Mouse (Mus musculus): ENCODE data around the gene Rapgef1.

Gene Rapgef1

GRCm38 (mm10) chr2:29619484-29620300 is at the start of gene Rapgef1:
TSS of gene Rapgef1 (plus strand) at chr2:29619720.
- DNase-seq (ENCODE audit: low spot score in 2 of 2): peak; percentile 82 to 95

DNA sequence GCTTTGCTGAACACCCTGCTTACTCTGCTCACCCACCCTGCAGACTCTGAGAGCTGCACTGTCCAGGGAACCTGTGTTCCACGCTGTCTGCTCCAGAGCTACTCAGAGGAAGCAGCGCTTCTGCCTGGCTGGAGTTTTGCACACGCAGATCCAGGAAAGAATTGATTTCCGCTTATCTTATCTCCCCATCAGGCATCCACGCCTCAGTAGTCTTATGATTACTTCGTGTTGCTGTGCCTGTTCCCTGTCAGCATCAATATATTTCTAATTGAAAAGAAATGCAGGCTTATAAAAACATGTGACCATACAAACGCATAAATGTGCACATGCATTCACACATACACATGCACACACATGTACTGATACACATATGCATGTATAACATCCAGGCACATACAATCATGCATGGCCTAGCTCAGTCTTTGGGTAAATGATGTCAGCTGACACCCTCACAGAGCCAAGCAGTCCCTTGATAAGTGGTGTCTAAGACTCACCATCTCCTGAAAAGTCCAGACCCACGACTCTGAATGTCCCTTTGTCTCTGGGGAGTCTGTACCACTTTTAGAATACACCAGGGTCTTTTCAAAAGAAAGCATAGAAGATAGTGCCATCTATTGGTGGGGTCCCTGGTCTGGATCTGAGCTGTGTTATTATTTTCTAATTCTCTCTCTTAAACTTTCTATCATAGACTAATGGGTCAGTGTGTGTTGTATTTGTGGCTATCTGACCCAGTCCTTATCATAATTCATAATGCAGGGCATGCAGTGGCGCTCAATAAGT is 47.4 kb upstream of the Rapgef1 start:
- DNase-seq (ENCODE audit: low spot score in 2 of 2): no peak

DNA sequence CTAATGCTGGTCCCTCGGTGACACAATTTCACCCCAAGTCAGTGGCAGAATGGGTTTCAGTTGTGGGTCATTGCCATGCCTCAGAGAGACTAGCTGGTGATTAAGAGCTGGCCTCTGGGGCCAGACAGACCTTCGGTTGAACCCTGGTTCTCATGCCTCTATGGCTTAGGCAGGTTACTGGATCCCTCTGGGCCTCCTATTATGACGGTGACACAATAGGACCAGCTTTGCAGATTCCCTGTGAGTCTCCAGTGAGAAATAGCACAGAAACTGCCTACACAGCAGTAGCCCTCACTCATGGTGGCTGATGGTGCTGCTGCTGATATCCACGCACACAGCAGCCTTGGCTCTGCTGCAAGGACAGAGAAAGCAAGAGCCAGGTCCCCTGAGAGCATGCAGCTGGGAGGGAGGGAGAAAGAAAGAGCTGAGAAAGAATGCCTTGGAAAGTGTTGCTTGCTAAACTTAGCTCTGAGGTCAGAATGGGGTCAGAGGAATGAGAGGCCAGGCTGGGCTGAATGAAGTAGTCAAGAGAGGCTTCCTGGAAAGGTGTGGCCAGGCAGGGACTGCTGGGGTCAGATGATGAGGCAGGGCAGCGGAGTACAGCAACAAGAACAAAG is 46.6 kb upstream of the Rapgef1 start:
- DNase-seq (ENCODE audit: low spot score in 2 of 2): no peak

GRCm38 (mm10) chr2:29573591-29573990 is 45.9 kb upstream of the Rapgef1 start:
- DNase-seq (ENCODE audit: low spot score in 2 of 2): peak; percentile 11 to 64

DNA sequence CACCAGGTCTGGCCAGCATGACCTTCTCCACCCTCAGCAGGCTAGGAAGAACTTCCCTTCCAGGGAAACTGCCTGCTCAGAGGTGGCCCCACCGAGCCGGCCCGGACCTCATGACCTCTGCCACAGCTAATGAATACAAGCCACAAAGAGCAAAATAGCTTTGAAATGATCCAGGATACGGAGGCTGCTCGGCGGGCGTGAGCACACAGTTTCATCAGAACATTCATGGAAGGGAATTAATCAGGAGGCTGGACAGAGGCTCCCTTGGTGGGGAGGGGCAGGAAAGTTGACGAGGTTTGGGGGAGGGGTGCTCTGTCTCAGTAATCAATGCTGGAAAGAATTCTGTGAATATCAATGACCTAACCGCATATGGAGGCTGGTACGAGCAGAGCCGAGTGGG is 45.3 kb upstream of the Rapgef1 start:
- no peak for DNase-seq (ENCODE audit: low spot score in 2 of 2)

GRCm38 (mm10) chr2:29582415-29582814 is 37.1 kb upstream of the Rapgef1 start:
- DNase-seq (ENCODE audit: low spot score in 2 of 2): peak; percentile 73 to 90

DNA sequence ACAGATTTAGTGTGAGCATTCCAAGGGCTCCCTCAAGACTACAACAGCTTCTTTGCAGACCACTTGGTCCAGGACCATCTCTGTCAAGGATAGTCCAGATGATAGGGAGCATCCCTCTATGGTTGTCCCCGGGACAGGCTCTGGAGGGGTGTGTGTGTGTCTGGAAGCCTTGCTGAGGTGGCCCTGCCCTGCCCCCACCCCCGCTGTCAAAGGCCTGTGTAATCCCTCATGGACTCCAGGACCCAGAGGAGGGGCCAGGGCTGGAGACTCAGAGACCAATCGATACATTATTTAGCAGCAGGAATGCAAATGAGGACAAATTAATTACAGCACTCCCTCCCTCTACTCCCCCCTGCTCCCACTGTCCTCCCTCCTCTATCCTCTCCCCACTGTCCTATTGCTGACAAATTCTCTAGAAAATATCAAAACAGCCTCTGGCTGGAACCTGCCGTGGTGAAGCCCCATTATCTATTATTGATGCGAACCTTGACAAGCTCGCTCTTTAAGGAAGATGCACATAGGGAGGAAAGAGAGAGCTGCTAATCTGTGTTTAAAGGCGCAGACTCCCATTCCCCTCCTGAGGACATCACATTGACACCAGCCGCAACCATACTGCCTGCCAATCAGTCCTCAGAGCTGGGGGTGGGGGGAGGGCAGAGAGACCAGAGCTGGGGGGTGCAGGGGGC is 33.4 kb upstream of the Rapgef1 start:
- no peak for DNase-seq (ENCODE audit: low spot score in 2 of 2)

DNA sequence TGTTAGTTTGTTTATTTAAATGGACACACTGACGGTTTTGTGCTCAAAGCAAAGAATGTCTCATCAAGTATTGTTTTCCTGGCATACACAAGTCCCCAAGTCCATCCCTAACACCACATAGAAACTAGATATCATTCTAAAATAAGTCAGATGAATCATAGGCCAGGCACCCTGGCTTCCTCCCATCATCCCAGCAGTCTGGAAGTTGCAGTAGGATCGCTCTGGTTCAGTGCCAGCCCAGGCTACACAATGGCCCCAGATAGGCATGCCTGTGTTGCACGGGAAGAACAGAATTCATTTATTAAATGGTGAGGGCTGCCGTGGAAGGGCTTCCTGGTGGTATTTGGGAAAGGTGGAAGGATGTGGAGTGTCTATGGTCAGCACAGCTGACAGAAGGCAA is 31.5 kb upstream of the Rapgef1 start:
- no peak for DNase-seq (ENCODE audit: low spot score in 2 of 2)

- DNase-seq (ENCODE audit: low spot score in 2 of 2): no peak
Measured at GRCm38 (mm10) chr2:29589266-29589665, 30.3 kb upstream of the Rapgef1 start.

- DNase-seq (ENCODE audit: low spot score in 2 of 2): no peak
Measured at GRCm38 (mm10) chr2:29591626-29592025, 27.9 kb upstream of the Rapgef1 start.

DNA sequence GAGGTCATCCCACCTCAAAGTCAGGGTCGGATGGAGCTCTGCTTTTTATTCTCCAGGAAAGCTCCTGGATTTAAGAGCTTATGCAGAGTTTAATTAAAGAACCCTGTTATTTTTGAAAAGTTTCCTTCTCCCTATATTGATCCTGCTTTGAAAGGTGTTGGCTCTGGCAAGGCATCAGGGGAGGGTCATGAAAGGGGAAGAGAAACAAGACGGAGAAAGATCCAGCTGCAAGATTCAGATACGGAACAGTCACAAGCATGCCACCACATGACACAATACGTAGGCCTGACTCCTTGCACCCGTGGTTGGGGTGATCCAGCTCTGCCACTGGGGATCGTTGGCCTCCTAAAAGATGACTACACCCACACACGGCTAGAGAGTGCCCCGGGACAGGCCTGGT is 27.0 kb upstream of the Rapgef1 start:
- DNase-seq (ENCODE audit: low spot score in 2 of 2): no peak

DNA sequence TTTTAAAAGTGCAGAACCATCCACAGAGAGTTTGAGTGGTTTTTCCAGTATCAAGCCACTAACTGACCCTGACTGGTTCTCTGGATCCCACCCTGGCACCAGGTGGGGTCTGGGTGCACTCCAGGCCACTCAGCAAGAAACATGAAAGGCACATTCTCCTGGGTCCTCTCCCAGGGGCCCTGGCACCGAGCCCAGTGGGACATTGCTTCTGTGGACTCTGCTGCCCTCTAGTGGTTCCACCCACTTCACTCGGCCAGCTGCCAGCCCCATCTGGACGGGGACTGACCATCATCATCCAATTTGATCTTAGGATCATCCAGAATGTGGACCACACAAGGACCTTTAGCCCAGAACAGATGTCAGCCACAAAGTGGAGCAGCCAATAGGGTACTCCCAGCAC is 15.6 kb upstream of the Rapgef1 start:
- peak in 1 of 2 experiments; percentile 65 for DNase-seq (ENCODE audit: low spot score in 2 of 2)

- DNase-seq (ENCODE audit: low spot score in 2 of 2): no peak
Measured at GRCm38 (mm10) chr2:29605591-29605990, 13.9 kb upstream of the Rapgef1 start.

GRCm38 (mm10) chr2:29606460-29606859 is 13.1 kb upstream of the Rapgef1 start:
- DNase-seq (ENCODE audit: low spot score in 2 of 2): no peak

DNA sequence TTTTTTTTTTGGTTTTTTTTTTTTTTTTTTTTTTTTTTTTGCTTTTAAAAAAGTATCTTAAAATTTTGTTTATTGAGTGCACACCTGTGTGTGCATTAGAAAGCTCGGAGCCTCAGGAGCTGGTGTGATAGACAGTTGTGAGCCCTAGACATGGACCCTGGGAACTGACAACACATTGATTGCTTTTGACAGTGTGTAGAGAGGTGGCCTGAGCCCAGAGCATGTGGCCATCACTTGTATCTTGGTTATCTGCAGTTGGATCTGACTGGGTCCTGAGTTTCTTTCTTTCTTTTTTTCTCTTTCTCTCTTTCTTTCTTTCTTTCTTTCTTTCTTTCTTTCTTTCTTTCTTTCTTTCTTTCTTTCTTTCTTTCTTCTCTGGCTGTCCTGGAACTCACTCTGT is 2.2 kb upstream of the Rapgef1 start:
- no peak for DNase-seq (ENCODE audit: low spot score in 2 of 2)

GRCm38 (mm10) chr2:29618926-29619483 is 515 bp upstream of the Rapgef1 start:
- no peak for DNase-seq (ENCODE audit: low spot score in 2 of 2)

DNA sequence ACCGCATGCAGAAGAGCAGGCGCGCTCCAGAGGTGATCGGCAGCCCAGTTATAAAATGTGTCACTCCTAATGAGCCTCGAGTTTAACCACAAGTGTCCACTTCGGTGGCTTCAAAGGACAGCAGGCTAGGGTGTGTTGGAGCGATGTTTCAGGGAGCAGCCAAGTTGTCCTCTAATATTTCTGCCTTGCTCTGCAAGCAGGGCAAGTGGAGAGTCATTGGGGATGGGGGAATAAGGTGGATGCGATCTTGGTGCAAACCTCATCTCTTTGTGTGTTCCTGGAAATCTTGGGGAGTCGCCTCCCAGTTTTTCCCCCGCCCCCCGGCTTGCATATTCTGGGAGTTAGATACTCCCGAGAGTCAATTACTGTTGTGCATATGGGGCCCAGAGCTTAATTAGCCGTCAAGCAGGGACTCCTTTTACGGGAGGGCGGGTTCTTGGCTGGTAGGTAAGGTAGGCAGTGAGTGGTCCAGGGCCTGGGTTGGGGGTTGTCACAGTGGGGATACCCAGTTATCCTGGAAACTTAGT is 844 bp downstream of the Rapgef1 start:
- peak in 1 of 2 experiments; percentile 38 for DNase-seq (ENCODE audit: low spot score in 2 of 2)

DNA sequence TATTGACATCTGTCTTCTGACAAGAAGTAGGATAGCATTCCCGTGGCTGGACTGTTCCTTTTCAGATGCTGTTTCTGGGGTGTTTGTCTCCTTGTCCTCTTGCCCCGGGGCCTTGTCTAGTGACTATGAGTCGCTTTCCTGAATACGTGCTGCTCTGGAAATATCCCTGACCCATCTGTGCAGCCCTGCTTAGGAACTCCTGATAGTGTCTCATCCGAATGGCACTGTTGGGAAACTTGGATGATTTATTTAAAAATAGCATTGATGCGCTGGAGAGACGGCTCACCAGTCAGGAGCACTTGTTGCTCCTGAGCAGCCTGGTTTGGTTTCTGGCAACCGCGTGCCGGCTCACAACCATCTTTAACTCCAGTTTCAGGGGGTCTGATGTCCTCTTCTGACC is 1.6 kb downstream of the Rapgef1 start:
- no peak for DNase-seq (ENCODE audit: low spot score in 2 of 2)

DNA sequence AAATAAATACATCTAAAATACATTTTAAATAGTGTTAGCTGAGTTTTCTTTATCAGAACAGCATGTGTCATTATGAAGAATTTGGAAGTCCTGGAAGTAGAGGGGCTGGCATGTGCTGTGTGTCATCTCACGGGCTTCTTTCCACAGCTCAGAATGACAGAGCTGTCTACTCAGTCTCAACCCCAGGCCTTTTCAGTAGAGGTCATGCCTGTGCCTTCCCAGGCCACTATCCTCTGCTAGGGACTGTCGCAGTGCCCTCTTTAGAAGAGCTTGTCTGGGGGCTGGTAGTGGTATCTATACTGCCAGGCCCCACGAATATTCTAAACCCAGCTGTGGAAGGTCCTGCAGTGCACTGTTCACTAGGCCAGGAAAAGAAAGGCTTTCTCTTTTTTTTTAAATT is 2.1 kb downstream of the Rapgef1 start:
- no peak for DNase-seq (ENCODE audit: low spot score in 2 of 2)

GRCm38 (mm10) chr2:29622126-29623005 is 2.8 kb downstream of the Rapgef1 start:
- DNase-seq (ENCODE audit: low spot score in 2 of 2): peak in 1 of 2 experiments; percentile 44

Data from thymus, postnatal 10 days (tissue).